Mouse (Mus musculus): Measurements from ENCODE around the gene Trpt1. TPM values are rescaled to one million over a fixed set of nuclear protein-coding genes. Genes with fewer than 3 reads are reported as not detected.

The Trpt1 gene
- total RNA-seq, 2 experiments from 2014 or later: 20.4 to 24.7 TPM

DNA sequence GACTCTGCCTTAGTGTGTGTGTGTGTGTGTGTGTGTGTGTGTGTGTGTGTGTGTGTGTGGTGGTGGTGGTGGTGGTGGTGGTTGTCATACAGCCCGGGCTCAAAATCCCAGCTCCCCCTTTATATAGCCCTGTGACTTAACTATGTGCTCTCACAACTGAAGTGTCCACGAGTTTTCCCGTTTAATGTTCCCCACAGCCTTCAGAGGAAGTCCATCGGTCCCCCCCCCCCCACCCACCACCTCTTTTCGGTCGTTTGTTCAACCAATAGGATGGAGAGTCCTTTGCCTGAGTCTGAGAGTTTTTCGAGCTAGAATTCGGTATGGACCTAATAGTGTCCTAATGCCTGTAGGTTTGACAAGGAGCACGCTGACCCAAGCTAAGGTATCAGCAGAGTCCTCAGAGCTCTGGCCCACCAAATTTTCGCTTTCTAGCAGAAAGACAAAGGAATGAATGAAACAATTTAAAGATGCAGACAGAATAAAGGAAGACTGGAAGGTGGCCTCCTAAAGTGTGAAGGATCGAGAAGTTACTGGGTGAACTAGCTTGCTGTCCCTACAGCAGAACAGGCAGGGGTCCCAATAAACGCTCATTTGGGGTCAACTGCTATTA, 22.2 kb upstream of the Trpt1 start:
- DNase-seq (ENCODE audit: low spot score in 2 of 2): no peak
- intact Hi-C loops (cut with DNase I): loop anchor here (2.0 kb wide), 1 partner anchor 23 kb away; no protein-coding TSS in a partner anchor

- peak; percentile 75 to 80 for DNase-seq (ENCODE audit: low spot score in 2 of 2)
- intact Hi-C loops (cut with DNase I): no loop called here
Observed at GRCm38 (mm10) chr19:6974211-6975205, 21.4 kb upstream of the Trpt1 start, which contains the start of gene Ppp1r14b. TSS of gene Ppp1r14b (plus strand) at chr19:6974968.

DNA sequence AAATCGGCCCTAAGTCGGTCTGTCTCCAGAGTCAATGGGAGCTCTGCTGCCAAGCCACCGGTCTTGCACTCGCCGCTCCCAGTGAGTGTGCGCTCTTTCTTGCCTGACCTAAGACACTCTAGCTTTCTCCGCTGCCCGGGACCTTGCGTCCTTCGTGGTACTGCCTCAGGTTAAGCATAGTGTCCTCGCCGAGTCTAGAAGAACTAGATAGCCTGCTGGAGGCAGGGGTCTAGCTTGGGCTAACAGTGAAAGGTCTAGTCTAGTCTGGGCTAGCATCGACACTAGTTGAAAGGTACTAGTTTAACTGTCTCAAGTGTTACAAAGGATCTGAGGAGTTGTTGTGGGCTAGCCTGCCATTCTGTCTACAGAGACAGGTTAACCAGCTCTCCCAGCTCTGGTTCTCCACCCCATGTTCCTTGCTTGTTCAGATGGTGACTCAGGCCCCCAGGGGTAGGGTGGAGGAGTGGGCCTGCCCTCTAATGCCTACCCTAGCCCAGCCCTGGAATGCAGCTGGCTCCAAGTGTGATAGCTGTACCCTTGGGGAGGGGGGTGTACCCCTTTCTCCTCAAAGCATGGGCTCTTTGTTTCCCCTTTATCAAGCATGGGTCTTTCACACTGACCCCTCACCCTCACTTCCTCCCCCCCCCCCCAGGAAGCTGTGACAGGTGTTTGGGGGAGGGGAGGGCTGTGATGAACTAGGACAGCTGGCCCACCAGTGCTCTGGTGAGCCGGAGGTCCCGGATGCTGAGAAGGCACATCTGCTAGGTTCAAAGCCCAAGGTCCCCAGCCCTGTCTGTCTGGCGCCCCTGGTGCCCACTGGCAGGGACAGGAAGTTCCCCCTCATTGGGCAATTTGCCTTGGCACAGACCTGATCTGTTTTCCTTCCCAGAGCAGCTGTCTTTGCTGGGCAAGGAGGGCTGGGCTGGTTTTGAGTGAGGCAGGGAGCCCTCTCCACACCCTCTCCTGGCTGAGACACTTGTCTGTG, 20.1 kb upstream of the Trpt1 start, which contains the start of gene Plcb3:
Plcb3 (minus strand) TSS at position 934 of the 985 bp plus-strand sequence.
- intact Hi-C loops (cut with DNase I): no loop called here
- peak in 1 of 2 experiments; percentile 46 for DNase-seq (ENCODE audit: low spot score in 2 of 2)

DNA sequence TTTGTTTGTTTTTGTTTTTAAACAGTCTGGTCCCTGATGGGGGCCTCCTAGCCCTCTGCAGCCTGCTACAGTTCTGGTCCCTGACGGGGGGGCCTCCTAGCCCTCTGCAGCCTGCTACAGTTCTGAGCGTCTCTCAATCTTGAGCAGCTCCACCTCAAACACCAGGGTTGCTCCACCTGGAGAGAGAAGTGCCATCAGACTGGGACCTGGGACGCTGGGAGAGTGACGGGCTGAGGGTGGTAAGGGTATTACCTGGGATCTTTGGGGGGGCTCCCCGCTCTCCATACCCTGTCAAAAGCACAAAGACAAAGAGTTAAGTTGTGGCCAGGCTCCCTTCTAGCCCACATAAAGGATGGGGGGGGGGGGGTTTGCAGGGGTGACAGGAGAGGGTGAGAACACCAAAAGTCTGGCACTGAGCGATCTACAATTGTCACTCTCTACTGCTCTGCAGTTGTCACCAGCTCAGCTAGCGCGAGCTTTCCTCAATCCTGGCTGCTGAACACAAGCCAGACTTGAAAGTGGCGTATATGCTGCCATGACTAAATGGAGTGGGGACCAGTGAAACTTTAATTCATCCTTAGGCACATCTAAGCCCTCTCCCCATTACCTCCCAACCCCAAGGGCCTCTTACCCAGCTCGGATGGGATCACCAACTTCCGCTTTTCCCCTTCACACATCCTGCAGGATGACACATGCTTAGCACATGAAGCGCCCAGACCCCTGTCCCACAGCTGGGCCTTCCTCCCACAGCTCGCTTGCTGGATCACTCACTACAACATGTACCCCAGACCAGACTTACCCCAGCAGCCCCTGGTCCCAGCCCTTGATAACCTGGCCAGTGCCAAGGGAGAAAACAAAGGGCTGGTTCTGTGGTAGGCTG, 17.9 kb upstream of the Trpt1 start:
- no peak for DNase-seq (ENCODE audit: low spot score in 2 of 2)
- intact Hi-C loops (cut with DNase I): loop anchor here (2.0 kb wide), 1 partner anchor 57 kb away; the partner anchor contains the start of gene Esrra

- no peak for DNase-seq (ENCODE audit: low spot score in 2 of 2)
- intact Hi-C loops (cut with DNase I): loop anchor here (2.0 kb wide), 1 partner anchor 58 kb away; the partner anchor contains the start of gene Esrra
Observed at GRCm38 (mm10) chr19:6978639-6978974, 17.3 kb upstream of the Trpt1 start.

DNA sequence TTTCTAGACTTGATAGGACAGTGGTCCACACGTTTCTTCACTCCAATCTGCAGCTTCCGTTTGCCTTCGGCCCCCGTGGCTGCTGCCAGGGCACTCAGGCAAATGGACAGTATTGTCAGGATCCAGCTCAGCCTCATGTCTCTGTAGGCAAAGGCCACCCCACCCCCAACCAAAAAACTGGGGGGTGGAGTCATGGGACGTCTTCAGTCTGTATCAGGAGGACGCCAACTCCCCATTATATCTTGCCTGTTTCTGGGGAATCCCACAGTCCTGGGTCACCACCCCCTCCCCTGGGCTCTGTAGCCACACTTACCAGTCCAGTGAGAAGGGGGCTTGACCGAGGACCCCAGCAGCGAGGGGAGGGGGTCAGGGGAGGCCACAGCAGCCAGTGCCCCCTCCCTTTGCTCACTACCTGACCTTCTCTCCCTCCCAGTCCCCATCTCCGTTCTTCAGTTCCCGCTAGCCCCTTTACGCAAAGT, 16.9 kb upstream of the Trpt1 start:
- peak in 1 of 2 experiments; percentile 32 for DNase-seq (ENCODE audit: low spot score in 2 of 2)
- intact Hi-C loops (cut with DNase I): loop anchor here (2.0 kb wide), 1 partner anchor 58 kb away; the partner anchor contains the start of gene Esrra

DNA sequence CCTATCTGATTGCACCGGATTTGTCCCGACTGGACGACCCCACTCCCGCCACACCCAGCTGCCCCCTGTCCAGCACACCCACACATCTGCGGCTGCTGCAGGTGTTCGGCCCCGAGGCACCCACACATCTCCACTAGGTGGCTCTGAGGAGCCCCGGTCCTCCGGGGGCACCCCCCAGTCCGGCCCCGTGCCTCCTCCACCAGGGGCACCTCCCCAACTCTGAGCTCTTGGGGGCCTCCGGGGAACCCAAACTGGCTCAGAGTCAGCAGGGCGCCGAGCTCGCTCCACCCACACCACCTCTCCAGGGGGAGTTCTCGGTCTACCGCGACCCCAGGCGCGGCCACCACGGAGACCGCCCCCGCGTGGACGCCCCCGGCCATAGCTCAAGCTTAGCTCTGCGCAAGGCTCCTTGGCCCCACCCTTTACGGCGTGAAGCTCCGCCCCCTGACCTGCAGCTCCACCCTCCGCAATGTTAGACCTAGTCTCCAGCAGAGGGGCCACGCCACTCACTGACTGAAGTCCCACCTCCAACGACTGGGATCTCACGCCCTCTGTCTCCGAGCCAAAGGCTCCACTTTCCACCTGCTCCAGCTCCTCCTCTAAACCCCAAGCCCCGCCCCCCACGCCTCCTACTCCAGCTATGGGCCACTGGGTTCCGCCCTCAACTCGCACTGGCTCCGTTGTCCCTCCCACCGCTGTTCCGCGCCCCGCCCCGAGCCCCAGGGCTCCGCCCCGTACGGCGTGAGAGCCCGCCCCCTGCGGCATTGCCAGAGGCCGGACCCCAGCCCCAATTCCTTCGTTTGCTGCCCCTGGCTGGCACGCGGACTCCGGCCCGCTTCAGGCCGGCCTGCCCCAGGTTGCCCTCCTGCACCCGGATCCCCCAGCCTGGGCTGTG, 16.2 kb upstream of the Trpt1 start:
- DNase-seq (ENCODE audit: low spot score in 2 of 2): peak; percentile 98 to 99
- intact Hi-C loops (cut with DNase I): loop anchor here (2.0 kb wide), 1 partner anchor 59 kb away; the partner anchor contains the start of gene Esrra

- intact Hi-C loops (cut with DNase I): no loop called here
- peak; percentile 99 for DNase-seq (ENCODE audit: low spot score in 2 of 2)
Observed at GRCm38 (mm10) chr19:6980381-6981093, 15.4 kb upstream of the Trpt1 start, which contains the start of gene Fkbp2. TSS of gene Fkbp2 (minus strand) at chr19:6980501.

DNA sequence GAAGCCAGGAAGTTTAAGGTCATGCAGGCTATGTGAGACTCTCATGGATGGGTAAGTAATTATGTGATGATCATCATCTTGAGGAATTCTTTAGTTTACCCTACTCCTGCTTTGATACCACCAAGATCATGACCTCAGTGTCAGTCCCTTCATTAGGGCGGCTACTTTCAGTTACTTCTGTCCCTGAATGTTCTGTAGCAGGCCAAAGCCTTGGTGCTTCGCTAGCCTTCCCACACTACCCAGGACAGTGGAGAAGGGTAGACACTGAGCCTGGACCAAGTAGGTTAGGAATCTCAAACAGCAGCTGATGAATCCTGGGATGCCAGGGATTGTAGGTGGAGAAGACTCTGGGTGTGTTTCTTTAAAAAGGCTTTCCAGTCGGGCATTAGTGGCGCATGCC, 14.5 kb upstream of the Trpt1 start:
- DNase-seq (ENCODE audit: low spot score in 2 of 2): no peak
- intact Hi-C loops (cut with DNase I): no loop called here

- DNase-seq (ENCODE audit: low spot score in 2 of 2): no peak
- intact Hi-C loops (cut with DNase I): no loop called here
Observed at GRCm38 (mm10) chr19:6983621-6984020, 12.3 kb upstream of the Trpt1 start.

DNA sequence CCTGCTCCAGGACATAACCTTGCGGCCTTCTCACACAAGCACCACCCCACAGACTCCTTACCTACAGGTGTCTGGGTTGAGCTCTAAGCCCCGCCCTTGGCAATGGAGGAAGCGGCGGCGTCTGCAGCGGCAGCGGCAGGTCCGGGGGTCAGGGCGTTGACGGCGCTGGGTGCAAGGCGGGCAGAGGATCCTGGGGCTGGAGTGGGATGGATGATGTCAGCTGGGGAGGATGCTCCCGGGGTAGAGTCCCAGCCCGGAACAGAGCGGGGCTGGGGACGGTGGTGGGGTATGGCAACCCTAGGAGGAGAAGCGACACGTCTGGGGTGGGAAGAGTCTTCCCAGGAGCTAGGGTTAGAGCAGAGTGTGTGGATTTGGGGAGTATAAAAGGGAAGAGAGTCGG, 10.6 kb upstream of the Trpt1 start:
- DNase-seq (ENCODE audit: low spot score in 2 of 2): no peak
- intact Hi-C loops (cut with DNase I): no loop called here

GRCm38 (mm10) chr19:6985951-6986708, 9.8 kb upstream of the Trpt1 start:
- intact Hi-C loops (cut with DNase I): no loop called here
- no peak for DNase-seq (ENCODE audit: low spot score in 2 of 2)

- DNase-seq (ENCODE audit: low spot score in 2 of 2): peak; percentile 66 to 78
- intact Hi-C loops (cut with DNase I): no loop called here
Observed at GRCm38 (mm10) chr19:6987061-6987903, 8.6 kb upstream of the Trpt1 start, which contains the start of gene Vegfb. TSS of gene Vegfb (minus strand) at chr19:6987651.

DNA sequence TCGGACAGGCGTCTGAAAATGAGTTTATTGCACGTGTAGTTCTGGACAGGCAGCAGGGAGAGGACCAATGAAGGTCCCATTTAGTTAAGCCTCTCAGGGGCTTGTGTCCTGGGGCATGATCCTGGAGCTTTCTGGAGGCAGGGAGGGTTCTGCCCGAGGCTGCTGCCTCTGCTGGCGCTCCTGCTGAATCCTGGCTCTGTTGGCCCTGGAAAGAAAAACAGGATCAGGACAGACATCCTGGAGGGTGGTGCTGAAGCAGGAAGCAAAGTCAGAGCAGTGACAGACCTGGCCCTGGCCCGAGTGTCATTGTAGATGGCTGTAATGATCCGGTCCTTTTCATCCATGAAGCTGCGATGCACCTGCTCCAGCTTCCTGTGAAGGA, 8.0 kb upstream of the Trpt1 start:
- intact Hi-C loops (cut with DNase I): no loop called here
- DNase-seq (ENCODE audit: low spot score in 2 of 2): no peak

GRCm38 (mm10) chr19:6989251-6989650, 6.7 kb upstream of the Trpt1 start:
- intact Hi-C loops (cut with DNase I): no loop called here
- no peak for DNase-seq (ENCODE audit: low spot score in 2 of 2)

Data from left cerebral cortex, postnatal 36 days (tissue).